Mouse (Mus musculus) cortical plate, adult 2 months (tissue): ENCODE measurements around the gene Gm5136.

Experiments used
- CTCF ChIP-seq: fragments of 200-500 bp; IDR thresholded peaks from 2 replicates; pipeline ENCODE4 v1.5.1; 2011; ENCODE audit warnings: mild to moderate bottlenecking, control low read depth, low read length; ENCODE audit not compliant: insufficient read depth; ENCODE audit errors: extremely low read depth
- POLR2A ChIP-seq: fragments of 200-500 bp; IDR thresholded peaks from 2 replicates; pipeline ENCODE4 v1.6.1; 2011; ENCODE audit warnings: mild to moderate bottlenecking, low read length, control low read depth; ENCODE audit not compliant: insufficient read depth; ENCODE audit errors: extremely low read depth

DNA sequence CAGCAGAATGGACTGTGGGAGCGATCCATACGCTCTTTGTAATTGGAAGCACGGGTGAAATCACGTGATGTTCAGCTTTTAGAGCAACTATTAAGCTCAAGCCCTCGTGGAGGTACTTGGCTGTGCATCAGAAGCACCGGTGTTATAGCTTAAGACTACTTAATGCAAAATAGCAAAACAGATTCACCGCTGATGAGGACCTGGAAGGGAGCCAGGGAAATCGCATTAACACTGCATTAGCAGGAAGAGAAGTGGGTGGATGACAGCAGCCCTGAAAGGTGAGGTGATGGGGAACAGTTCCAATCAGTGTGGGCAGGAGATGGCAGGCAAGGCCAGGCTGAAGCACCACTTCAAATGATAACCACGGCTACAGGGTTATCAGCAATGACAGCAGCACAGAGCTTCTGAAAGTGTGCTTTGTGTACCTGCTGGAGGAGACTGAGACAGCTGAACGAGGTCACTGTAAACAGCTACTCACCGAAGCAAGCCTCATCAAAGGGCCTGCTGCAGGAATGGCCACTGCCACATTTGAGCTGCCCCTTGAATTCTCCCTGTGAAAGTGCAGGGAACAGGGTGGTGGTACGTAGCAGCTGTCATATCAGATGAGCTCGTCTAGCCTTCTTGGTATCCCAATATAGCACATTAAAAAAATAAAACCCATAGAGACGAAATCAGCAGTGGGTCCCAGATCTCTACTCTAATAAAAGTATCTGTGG, 20.1 kb downstream of the Gm5136 start:
- TF ChIP-seq CTCF (no peak), POLR2A (no peak)
